Mouse (Mus musculus) testis, adult 2 months (tissue): ENCODE measurements around the gene Ank3.

Experiments used
- CTCF ChIP-seq: fragments of 200-500 bp; IDR thresholded peaks from 2 replicates; pipeline ENCODE4 v1.5.1; 2012; ENCODE audit warnings: low read depth, mild to moderate bottlenecking, inconsistent platforms, low read length, moderate library complexity; ENCODE audit not compliant: control insufficient read depth, insufficient read depth, insufficient replicate concordance
- POLR2A ChIP-seq: fragments of 200-500 bp; IDR thresholded peaks from 2 replicates; pipeline ENCODE4 v1.6.1; 2012; ENCODE audit warnings: low read depth, mild to moderate bottlenecking, inconsistent platforms, low read length, moderate library complexity; ENCODE audit not compliant: control insufficient read depth

- no peak for TF ChIP-seq CTCF
- TF ChIP-seq POLR2A, result no peak
These were observed 47.3 kb upstream of the Ank3 start for GRCm38 (mm10) chr10:69351071-69351841.
